Mouse (Mus musculus) retina, adult 2 months (tissue): Measurements from ENCODE around the gene Dhx57.

ENCODE experiments used
- DNase-seq: peaks from one replicate; pipeline ENCODE4 v3.0.0-alpha.2; 2012; ENCODE audit warnings: low read depth, low spot score

Gene Dhx57

DNA sequence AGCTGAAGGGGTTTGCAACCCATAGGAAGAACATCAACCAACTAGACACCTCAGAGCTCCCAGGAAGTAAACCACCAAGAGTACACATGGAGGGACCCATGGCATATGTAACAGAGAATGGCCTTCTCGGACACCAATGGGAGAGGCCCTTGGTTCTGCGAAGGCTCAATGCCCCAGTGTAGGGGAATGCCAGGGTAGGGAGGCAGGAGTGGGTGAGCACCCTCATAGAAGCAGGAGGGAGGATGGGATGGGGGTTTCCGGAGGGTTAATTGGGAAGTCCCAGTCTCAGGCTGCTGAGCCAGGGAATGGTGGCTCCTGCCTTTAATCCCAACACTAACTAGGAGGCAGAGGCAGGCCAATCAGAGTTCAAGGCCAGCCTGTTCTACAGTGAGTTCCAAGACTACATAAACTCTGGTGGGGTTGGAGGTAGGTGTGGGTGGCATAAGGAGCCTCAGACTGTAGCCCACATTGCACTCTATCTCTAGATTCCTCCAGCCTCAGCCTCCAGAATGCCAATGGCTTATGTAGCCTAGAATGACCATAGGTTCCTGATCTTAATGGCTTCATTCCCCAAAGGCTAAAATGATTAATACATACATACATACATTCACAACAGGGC lies 91.0 kb downstream of the Dhx57 start:
- no peak for DNase-seq

DNA sequence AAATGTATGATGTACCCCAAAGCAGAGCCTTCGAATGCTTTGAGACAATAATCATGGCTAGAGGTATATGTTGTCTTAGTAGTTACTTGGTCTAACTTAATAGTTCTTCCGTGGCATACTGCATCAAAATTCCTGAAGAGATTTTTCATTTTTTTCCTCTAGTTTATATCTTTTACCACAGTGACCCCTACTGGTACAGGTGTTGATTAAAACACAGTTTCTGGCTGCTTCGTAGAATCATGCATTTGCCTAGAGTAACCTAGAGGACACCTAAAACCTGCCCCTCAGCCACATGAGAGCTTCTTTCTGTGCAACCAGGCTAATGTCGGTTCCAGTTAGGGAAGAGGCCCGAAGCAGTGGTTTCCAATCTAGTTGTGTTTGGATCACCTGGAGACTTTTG lies 97.2 kb downstream of the Dhx57 start:
- no peak for DNase-seq
